In genomic region chr2:181219538-181220216, GRCm38 (mm10) we compare ENCODE assay signal across 8 mouse cellular contexts. TPM values are rescaled to one million over a fixed set of nuclear protein-coding genes. Genes with fewer than 3 reads are reported as not detected.
A peak's percentile ranks its signal among the peaks of the same experiment; 100 is the strongest.
DNase-seq lines count a peak whose midpoint lies in the region; ATAC-seq and TF ChIP-seq lines count a peak whose summit lies in the region.

Gene Fndc11, plus strand, starts transcription at chr2:181220013.

- peak within 1 kb of the TSS; percentile 18; the same call in 1 of the 2 replicates for H3K27ac ChIP-seq in hindbrain, embryonic 13.5 days
- peak within 1 kb of the TSS; percentile 94 for H3K27ac ChIP-seq in lung, embryonic 15.5 days
- H3K27ac ChIP-seq in thymus, adult 2 months (ENCODE audit: control insufficient read depth, insufficient read depth, low read length) = peak within 1 kb of the TSS; percentile 87

- peak within 1 kb of the TSS; percentile 58 for H3K4me2 ChIP-seq in hindbrain, embryonic 13.5 days
- H3K4me2 ChIP-seq in lung, embryonic 15.5 days = peak within 1 kb of the TSS; percentile 59

- H3K4me1 ChIP-seq in hindbrain, embryonic 13.5 days (replicated peaks) = peaks cover 15% of the 10 kb centered on the region
- peaks cover 21% of the 10 kb centered on the region for H3K4me1 ChIP-seq in lung, embryonic 15.5 days
- H3K4me1 ChIP-seq in thymus, adult 2 months (replicated peaks; ENCODE audit: control insufficient read depth, insufficient read depth, low read length) = peaks cover 18% of the 10 kb centered on the region

- H3K36me3 ChIP-seq in hindbrain, embryonic 13.5 days = no peaks in the 10 kb centered on the region
- no peaks in the 10 kb centered on the region for H3K36me3 ChIP-seq in lung, embryonic 15.5 days
- H3K36me3 ChIP-seq in thymus, adult 2 months (ENCODE audit: control insufficient read depth, insufficient read depth, low read length) = no peaks in the 10 kb centered on the region

- TF ChIP-seq CTCF in thymus, adult 2 months (IDR thresholded peaks at IDR 0.05; ENCODE audit: borderline replicate concordance, control insufficient read depth, extremely low read depth, insufficient read depth, low read length, poor library complexity) = peak; percentile 65

- H3K27me3 ChIP-seq in hindbrain, embryonic 13.5 days = peaks cover 21% of the 10 kb centered on the region
- no peaks in the 10 kb centered on the region; the same call in 1 of the 2 replicates for H3K27me3 ChIP-seq in lung, embryonic 15.5 days
- no peaks in the 10 kb centered on the region for H3K27me3 ChIP-seq in thymus, adult 2 months (ENCODE audit: control insufficient read depth, insufficient read depth, low read length)

- WGBS in hindbrain, embryonic 13.5 days = 4% methylated on average over 25 of the region's 25 CpGs
- 3% methylated on average over 25 of the region's 25 CpGs for WGBS in lung, embryonic 15.5 days
- 1% methylated on average over 25 of the region's 25 CpGs for WGBS in thymus, adult 2 months

- ATAC-seq in hindbrain, embryonic 13.5 days (ENCODE audit: low FRiP score) = peak; percentile 88
- peak; percentile 96 for ATAC-seq in lung, embryonic 15.5 days (ENCODE audit: borderline replicate concordance, extremely low read depth, low FRiP score, low TSS enrichment)

- H3K9ac ChIP-seq in hindbrain, embryonic 13.5 days = peak within 1 kb of the TSS; percentile 43; the same call in 1 of the 2 replicates
- H3K9ac ChIP-seq in lung, embryonic 15.5 days = no peak within 1 kb of the TSS

- peak within 1 kb of the TSS; percentile 27 for H3K4me3 ChIP-seq in hindbrain, embryonic 13.5 days
- peak within 1 kb of the TSS; percentile 29 for H3K4me3 ChIP-seq in lung, embryonic 15.5 days
- peak within 1 kb of the TSS; percentile 41 for H3K4me3 ChIP-seq in thymus, adult 2 months (ENCODE audit: control insufficient read depth, insufficient read depth, low read length)

- peak; percentile 93 for DNase-seq in ES-CJ7 (ENCODE audit: low read depth, low spot score)
- DNase-seq in cerebellum, adult 9-11 months = peak; percentile 64
- peak; percentile 33 to 34 for DNase-seq in frontal cortex, postnatal 14 days (ENCODE audit: low spot score in 2 of 2)
- DNase-seq in layer of hippocampus, postnatal 10 days (ENCODE audit: low spot score in 2 of 2) = peak; percentile 68 to 72
- DNase-seq in ovary, adult 18-20 months (ENCODE audit: low spot score) = peak; percentile 74
- peak; percentile 92 for DNase-seq in thymus, adult 2 months

- no peak for TF ChIP-seq POLR2A in thymus, adult 2 months (IDR thresholded peaks at IDR 0.05; ENCODE audit: control insufficient read depth, extremely low read depth, insufficient read depth, low read length, poor library complexity)

- H3K9me3 ChIP-seq in hindbrain, embryonic 13.5 days = no peaks in the 10 kb centered on the region
- H3K9me3 ChIP-seq in lung, embryonic 15.5 days = no peaks in the 10 kb centered on the region

RNA-seq across cellular contexts. Expression of gene Fndc11, which starts in this region (rescaled TPM):
- polyA plus RNA-seq in hindbrain, embryonic 13.5 days (2015; fragmentation: Nextera tagmentation; extraction: Ambion mirVana) = 0.19 TPM in 1 of 2 replicates, not detected in the other
- not detected for total RNA-seq in layer of hippocampus, postnatal 10 days (2021)
- 0.25 and 0.32 TPM in 2 replicates for polyA plus RNA-seq in lung, embryonic 15.5 days (2015; fragmentation: Nextera tagmentation; extraction: Ambion mirVana)
- 0.85 and 0.88 TPM in 2 replicates for polyA plus RNA-seq in thymus, adult 2 months (2012; rRNA removed)

Comparison
In these comparisons a context has a peak if more than half of its experiments do, and no peak if none do; other contexts are left out.
1. Peak in every context shown above with its lines: DNase-seq, ATAC-seq, H3K4me3 ChIP-seq and H3K27ac ChIP-seq.
2. Peak in ATAC-seq, H3K4me3 ChIP-seq, H3K27ac ChIP-seq, H3K9ac ChIP-seq and H3K4me2 ChIP-seq in hindbrain, embryonic 13.5 days; RNA of the gene not detected or under 1 TPM.
3. Peak in DNase-seq in layer of hippocampus, postnatal 10 days; RNA of the gene not detected or under 1 TPM.
4. Peak in ATAC-seq, H3K4me3 ChIP-seq, H3K27ac ChIP-seq and H3K4me2 ChIP-seq in lung, embryonic 15.5 days; RNA of the gene not detected or under 1 TPM.
5. Peak in DNase-seq, H3K4me3 ChIP-seq and H3K27ac ChIP-seq in thymus, adult 2 months; RNA of the gene not detected or under 1 TPM.
6. DNase-seq: peak in every context shown above with its lines; median percentile 93 in ES-CJ7; 92 in thymus, adult 2 months; 74 in ovary, adult 18-20 months; 70 in layer of hippocampus, postnatal 10 days; 64 in cerebellum, adult 9-11 months; 34 in frontal cortex, postnatal 14 days.
7. H3K27ac ChIP-seq: peak in every context shown above with its lines; median percentile 94 in lung, embryonic 15.5 days; 87 in thymus, adult 2 months; 18 in hindbrain, embryonic 13.5 days.